Mouse (Mus musculus): ENCODE data around the gene Pramef17.
"Not testable (repeated sequence)": the region's sequence is repeated elsewhere in the genome, so short reads cannot be mapped to it uniquely, and the experiment has no call there.

Gene Pramef17

GRCm38 (mm10) chr4:143994269-143994668 is at the start of gene Pramef17:
Gene Pramef17, minus strand, starts transcription at chr4:143994369.
- DNase-seq, result not testable (repeated sequence)

- peak; percentile 50 for DNase-seq
Observed at GRCm38 (mm10) chr4:143988126-143988525, 6.0 kb downstream of the Pramef17 start.

GRCm38 (mm10) chr4:143987475-143987941 is 6.7 kb downstream of the Pramef17 start:
- peak; percentile 67 for DNase-seq

GRCm38 (mm10) chr4:143985733-143986132 is 8.4 kb downstream of the Pramef17 start:
- DNase-seq, result peak; percentile 49

GRCm38 (mm10) chr4:143985165-143985564 is 9.0 kb downstream of the Pramef17 start:
- DNase-seq, result peak; percentile 27

GRCm38 (mm10) chr4:143983446-143983845 is 10.7 kb downstream of the Pramef17 start:
- not testable (repeated sequence) for DNase-seq

GRCm38 (mm10) chr4:143966850-143967249 is 27.3 kb downstream of the Pramef17 start, which contains the start of gene Gm13101:
Gene Gm13101, minus strand, starts transcription at chr4:143966950.
- DNase-seq, result not testable (repeated sequence)

- not testable (repeated sequence) for DNase-seq
Observed at GRCm38 (mm10) chr4:143950916-143951315, 43.3 kb downstream of the Pramef17 start, which contains the start of gene Pramef25. Gene Pramef25, minus strand, starts transcription at chr4:143951016.

Data from kidney, adult 11 months (tissue).